8 mouse cellular contexts compared by ENCODE assay signal in the genomic region with DNA sequence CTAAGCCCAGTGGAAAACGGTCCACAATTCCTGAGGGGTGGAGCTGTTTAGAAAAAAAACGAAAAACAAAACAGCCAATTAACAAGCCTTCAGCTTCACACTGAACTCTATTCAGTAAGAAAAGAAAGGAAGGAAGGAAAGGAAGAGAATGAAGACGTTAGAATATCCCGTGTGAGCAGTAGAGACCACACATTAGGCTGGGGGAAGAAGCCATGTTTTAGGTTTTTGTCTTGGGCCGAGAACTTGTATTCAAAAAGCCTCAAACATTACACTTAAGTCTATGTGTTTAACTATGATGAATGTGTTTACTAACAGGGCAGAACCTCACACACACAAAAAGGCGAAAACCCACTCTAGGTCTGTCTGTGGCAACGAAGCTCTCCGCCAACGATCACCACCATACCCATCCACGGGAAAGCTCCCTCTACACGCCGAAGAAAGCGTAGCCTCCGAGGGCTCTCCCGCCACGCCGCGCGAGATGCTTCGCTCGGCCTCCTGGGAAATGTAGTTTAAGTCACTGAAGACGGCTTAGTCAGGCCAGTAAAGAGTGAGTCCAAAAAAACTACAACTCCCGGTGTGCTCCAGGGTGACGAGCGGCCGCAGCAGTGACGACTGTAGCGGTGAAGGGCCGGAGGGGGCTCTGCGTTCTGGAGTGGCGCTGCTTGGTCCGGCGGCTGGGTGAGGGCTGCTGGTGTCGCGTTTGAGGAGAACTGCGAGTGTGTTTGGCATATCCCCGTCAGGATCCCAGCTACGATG. TPM values are rescaled to one million over a fixed set of nuclear protein-coding genes. Genes with fewer than 3 reads are reported as not detected.
DNase-seq lines count a peak whose midpoint lies in the region; ATAC-seq lines count a peak whose summit lies in the region.

No protein-coding gene starts in this region.

- H3K4me2 ChIP-seq in forebrain, embryonic 14.5 days (ENCODE audit: low read length): peak overlapping the region; percentile 64
- peak overlapping the region; percentile 68 for H3K4me2 ChIP-seq in neural tube, embryonic 15.5 days

- H3K27ac ChIP-seq in forebrain, embryonic 14.5 days (ENCODE audit: low read depth, low read length): peak overlapping the region; percentile 96
- H3K27ac ChIP-seq in neural tube, embryonic 15.5 days (replicated peaks): peak overlapping the region; percentile 97

- no peaks in the 10 kb centered on the region for H3K9me3 ChIP-seq in forebrain, embryonic 14.5 days (replicated peaks; ENCODE audit: control insufficient read depth, low read length)
- no peaks in the 10 kb centered on the region for H3K9me3 ChIP-seq in neural tube, embryonic 15.5 days (replicated peaks)

- peak; percentile 97 for DNase-seq in ES-CJ7 (ENCODE audit: low read depth, low spot score)
- DNase-seq in cerebellum, adult 11 months: peak; percentile 96
- peak; percentile 99 for DNase-seq in forebrain, embryonic 14.5 days (ENCODE audit: low spot score)
- peak; percentile 92 to 96 for DNase-seq in heart, postnatal 14 days
- DNase-seq in layer of hippocampus, adult 11-12 months (ENCODE audit: low spot score): peak; percentile 96
- DNase-seq in lung, adult 18-20 months: peak; percentile 94 to 96
- DNase-seq in testis, postnatal 14 days (ENCODE audit: low spot score): peak; percentile 96

- H3K27me3 ChIP-seq in forebrain, embryonic 14.5 days (replicated peaks; ENCODE audit: control insufficient read depth, insufficient read depth, low read length): no peaks in the 10 kb centered on the region
- H3K27me3 ChIP-seq in neural tube, embryonic 15.5 days (replicated peaks): no peaks in the 10 kb centered on the region

- peak overlapping the region; percentile 60 for H3K4me3 ChIP-seq in forebrain, embryonic 14.5 days (ENCODE audit: low read depth, low read length)
- peak overlapping the region; percentile 64 for H3K4me3 ChIP-seq in neural tube, embryonic 15.5 days (replicated peaks)

- H3K9ac ChIP-seq in forebrain, embryonic 14.5 days (ENCODE audit: low read length): peak overlapping the region; percentile 77
- H3K9ac ChIP-seq in neural tube, embryonic 15.5 days (replicated peaks): peak overlapping the region; percentile 69

- H3K4me1 ChIP-seq in forebrain, embryonic 14.5 days (ENCODE audit: control insufficient read depth, insufficient read depth, low read length): peaks cover 18% of the 10 kb centered on the region
- H3K4me1 ChIP-seq in neural tube, embryonic 15.5 days: peaks cover 25% of the 10 kb centered on the region

- ATAC-seq in forebrain, embryonic 14.5 days: peak; percentile 100
- peak; percentile 100 for ATAC-seq in neural tube, embryonic 15.5 days (ENCODE audit: low FRiP score)

- intact Hi-C loops in heart, postnatal 14 days (cut with DNase I): no loop called here

- WGBS in forebrain, embryonic 14.5 days: under 1% methylated on average over 38 of the region's 38 CpGs
- WGBS in neural tube, embryonic 15.5 days: under 1% methylated on average over 38 of the region's 38 CpGs

- H3K36me3 ChIP-seq in forebrain, embryonic 14.5 days (ENCODE audit: control insufficient read depth, insufficient read depth, low read length): no peaks in the 10 kb centered on the region
- no peaks in the 10 kb centered on the region for H3K36me3 ChIP-seq in neural tube, embryonic 15.5 days

RNA-seq across cellular contexts. Expression of gene Gm4353, which starts 8.5 kb away (rescaled TPM):
- 0.96 and 1.4 TPM in 2 replicates for polyA plus RNA-seq in forebrain, embryonic 14.5 days (2014; fragmentation: Nextera tagmentation; extraction: Ambion mirVana)
- total RNA-seq in heart, postnatal 14 days (2021): 1 to 10 TPM in 1 of 2 experiments, under 1 TPM in 1; 0.93 to 2.0 TPM
- polyA plus RNA-seq in neural tube, embryonic 15.5 days (2015; fragmentation: Nextera tagmentation; extraction: Ambion mirVana): 0.89 and 1.7 TPM in 2 replicates

RNA-seq across cellular contexts. Expression of gene 1110004F10Rik, which starts 53.7 kb away (rescaled TPM):
- 425 and 434 TPM in 2 replicates for polyA plus RNA-seq in forebrain, embryonic 14.5 days (2014; fragmentation: Nextera tagmentation; extraction: Ambion mirVana)
- 10 to 100 TPM; 51.3 to 52.1 TPM for total RNA-seq in heart, postnatal 14 days (2021)
- 287 and 295 TPM in 2 replicates for polyA plus RNA-seq in neural tube, embryonic 15.5 days (2015; fragmentation: Nextera tagmentation; extraction: Ambion mirVana)

RNA-seq across cellular contexts. Expression of gene Sox6, which starts 54.3 kb away (rescaled TPM):
- polyA plus RNA-seq in forebrain, embryonic 14.5 days (2014; fragmentation: Nextera tagmentation; extraction: Ambion mirVana): 78.4 and 84.9 TPM in 2 replicates
- total RNA-seq in heart, postnatal 14 days (2021): 10 to 100 TPM; 27.1 to 32.5 TPM
- polyA plus RNA-seq in neural tube, embryonic 15.5 days (2015; fragmentation: Nextera tagmentation; extraction: Ambion mirVana): 25.5 and 38.0 TPM in 2 replicates

Comparison
In these comparisons a context has a peak if more than half of its experiments do, and no peak if none do; other contexts are left out.
1. Peak in every context shown above with its lines: DNase-seq, ATAC-seq, H3K4me3 ChIP-seq and H3K27ac ChIP-seq.